Mouse (Mus musculus): ENCODE measurements around the gene Klhdc1. TPM values are rescaled to one million over a fixed set of nuclear protein-coding genes. Genes with fewer than 3 reads are reported as not detected.

Gene Klhdc1
- total RNA-seq, 4 experiments from 2014 or later, result 21.8 to 23.6 (median 22.9) TPM

GRCm38 (mm10) chr12:69295651-69296050 is 54.7 kb downstream of the Klhdc1 start:
- no peak for DNase-seq (ENCODE audit: low spot score in 2 of 2)

- DNase-seq (ENCODE audit: low spot score in 2 of 2), result peak; percentile 76 to 93
Observed at GRCm38 (mm10) chr12:69296511-69297410, 55.8 kb downstream of the Klhdc1 start, which contains the start of gene Klhdc2. TSS of gene Klhdc2 (plus strand) at chr12:69296681.

- no peak for DNase-seq (ENCODE audit: low spot score in 2 of 2)
Observed at GRCm38 (mm10) chr12:69297411-69298150, 56.6 kb downstream of the Klhdc1 start.

- DNase-seq (ENCODE audit: low spot score in 2 of 2), result no peak
Observed at GRCm38 (mm10) chr12:69298281-69298680, 57.3 kb downstream of the Klhdc1 start.

- DNase-seq (ENCODE audit: low spot score in 2 of 2), result no peak
Observed at GRCm38 (mm10) chr12:69299231-69299630, 58.3 kb downstream of the Klhdc1 start.

GRCm38 (mm10) chr12:69299831-69300230 is 58.9 kb downstream of the Klhdc1 start:
- DNase-seq (ENCODE audit: low spot score in 2 of 2), result no peak

GRCm38 (mm10) chr12:69300391-69300790 is 59.4 kb downstream of the Klhdc1 start:
- DNase-seq (ENCODE audit: low spot score in 2 of 2), result no peak

- DNase-seq (ENCODE audit: low spot score in 2 of 2), result no peak
Observed at GRCm38 (mm10) chr12:69302171-69302570, 61.2 kb downstream of the Klhdc1 start.

GRCm38 (mm10) chr12:69304051-69304450 is 63.1 kb downstream of the Klhdc1 start:
- no peak for DNase-seq (ENCODE audit: low spot score in 2 of 2)

GRCm38 (mm10) chr12:69306333-69306732 is 65.4 kb downstream of the Klhdc1 start:
- no peak for DNase-seq (ENCODE audit: low spot score in 2 of 2)

GRCm38 (mm10) chr12:69309659-69310058 is 68.7 kb downstream of the Klhdc1 start:
- no peak for DNase-seq (ENCODE audit: low spot score in 2 of 2)

GRCm38 (mm10) chr12:69318431-69318830 is 77.5 kb downstream of the Klhdc1 start:
- no peak for DNase-seq (ENCODE audit: low spot score in 2 of 2)

- DNase-seq (ENCODE audit: low spot score in 2 of 2), result no peak
Observed at GRCm38 (mm10) chr12:69331187-69331586, 90.2 kb downstream of the Klhdc1 start.

- DNase-seq (ENCODE audit: low spot score in 2 of 2), result no peak
Observed at GRCm38 (mm10) chr12:69332147-69332546, 91.2 kb downstream of the Klhdc1 start.

GRCm38 (mm10) chr12:69333547-69333946 is 92.6 kb downstream of the Klhdc1 start:
- no peak for DNase-seq (ENCODE audit: low spot score in 2 of 2)

Other genes starting within 250 kb of the Klhdc1 start
- gene Rps29, start 82.0 kb upstream of the Klhdc1 start, total RNA-seq (2022), result 1,000 to 10,000 TPM; 1,202 to 1,440 (median 1,306) TPM
- not detected for gene Lrr1, start 72.4 kb upstream of the Klhdc1 start, total RNA-seq (2022)
- 100 to 1,000 TPM; 175 to 204 (median 181) TPM for gene Rpl36al, start 57.1 kb upstream of the Klhdc1 start, total RNA-seq (2022)
- 10 to 100 TPM; 27.6 to 29.7 (median 28.7) TPM for gene Mgat2, start 57.0 kb upstream of the Klhdc1 start, total RNA-seq (2022)
- 1 to 10 TPM; 4.7 to 5.8 (median 5.3) TPM for gene Gm49383, start 44.1 kb upstream of the Klhdc1 start, total RNA-seq (2022)
- 1 to 10 TPM; 1.3 to 1.7 (median 1.5) TPM for gene Dnaaf2, start 42.7 kb upstream of the Klhdc1 start, total RNA-seq (2022)
- 1 to 10 TPM; 2.9 to 5.0 (median 4.1) TPM for gene Gm49384, start 36.9 kb upstream of the Klhdc1 start, total RNA-seq (2022)
- gene Pole2, start 13.0 kb upstream of the Klhdc1 start, total RNA-seq (2022), result under 1 TPM; 0.18 to 0.63 (median 0.32) TPM
- 100 to 1,000 TPM; 126 to 141 (median 133) TPM for gene Klhdc2, start 55.5 kb downstream of the Klhdc1 start, total RNA-seq (2022)
- gene Nemf, start 116.0 kb downstream of the Klhdc1 start, total RNA-seq (2022), result 10 to 100 TPM; 43.7 to 46.5 (median 45.8) TPM
- 10 to 100 TPM; 53.1 to 59.5 (median 56.7) TPM for gene Arf6, start 131.0 kb downstream of the Klhdc1 start, total RNA-seq (2022)
- 1 to 10 TPM in 1 of 4 experiments, under 1 TPM in 1, not detected in 2; 0.87 to 1.6 TPM for gene Gm9887, start 131.3 kb downstream of the Klhdc1 start, total RNA-seq (2022)

Measured in left cerebral cortex, adult 8-10 months (tissue).